Mouse (Mus musculus): Measurements from ENCODE around the gene Mfsd6.
"Not testable (repeated sequence)": the region's sequence is repeated elsewhere in the genome, so short reads cannot be mapped to it uniquely, and the experiment has no call there.

Gene Mfsd6

GRCm38 (mm10) chr1:52707030-52707429 lies 20.2 kb downstream of the Mfsd6 start:
- DNase-seq, result no peak

GRCm38 (mm10) chr1:52702738-52703491 lies 24.3 kb downstream of the Mfsd6 start:
- no peak for DNase-seq

DNA sequence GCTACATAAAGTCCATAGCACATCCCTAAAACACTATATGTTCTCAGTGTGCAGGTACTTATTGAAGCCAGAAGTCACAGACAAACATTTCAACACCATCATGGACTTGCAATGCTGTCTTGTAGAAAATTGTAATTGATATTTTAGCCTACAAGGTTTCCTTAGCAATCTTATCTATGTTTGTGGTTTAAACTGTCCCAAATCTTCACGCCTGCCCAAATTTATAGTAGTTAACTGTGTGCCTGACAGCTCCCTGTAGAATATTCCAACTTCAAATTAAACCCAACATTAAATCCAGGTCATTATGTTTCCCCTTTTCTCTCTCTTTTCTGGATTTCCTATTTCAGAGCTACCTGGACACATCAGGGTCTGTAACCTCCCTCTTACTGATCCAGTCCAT lies 25.3 kb downstream of the Mfsd6 start:
- no peak for DNase-seq

DNA sequence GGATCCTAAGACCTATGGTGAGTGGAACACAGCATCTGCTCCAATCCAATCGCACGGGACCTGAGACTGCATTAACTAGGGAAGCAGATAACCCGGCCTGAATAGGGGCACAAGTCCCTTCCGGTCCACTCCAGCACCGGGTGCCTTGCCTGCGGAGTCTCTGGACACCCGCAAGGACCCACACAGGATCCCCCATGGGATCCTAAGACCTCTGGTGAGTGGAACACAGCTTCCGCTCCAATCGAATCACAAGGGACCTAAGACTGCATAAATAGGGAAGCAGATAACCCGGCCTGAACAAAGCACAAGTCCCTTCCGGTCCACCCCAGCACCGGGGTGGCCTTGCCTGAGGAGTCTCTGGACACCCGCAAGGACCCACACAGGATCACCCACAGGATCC lies 32.8 kb downstream of the Mfsd6 start:
- DNase-seq, result not testable (repeated sequence)

DNA sequence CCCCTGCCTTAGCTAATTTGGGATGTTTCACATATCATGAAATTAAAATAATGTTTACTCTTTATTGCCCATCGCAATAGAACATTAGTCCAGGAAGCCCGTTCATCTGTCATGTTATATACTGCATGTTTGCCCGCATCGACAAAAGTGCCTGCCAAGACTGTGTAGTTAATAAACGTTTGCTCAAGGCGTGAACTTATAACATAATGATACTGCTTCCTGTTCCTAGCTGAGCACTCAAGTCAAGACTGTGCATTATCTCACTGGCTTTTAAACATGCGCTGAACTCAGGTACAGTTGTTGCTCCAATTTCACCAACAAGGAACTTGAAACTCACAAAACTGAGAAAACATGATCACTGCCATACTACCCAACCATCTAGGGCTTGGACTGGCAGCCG lies 39.6 kb downstream of the Mfsd6 start:
- no peak for DNase-seq

GRCm38 (mm10) chr1:52683550-52683949 lies 43.7 kb downstream of the Mfsd6 start:
- DNase-seq, result no peak

DNA sequence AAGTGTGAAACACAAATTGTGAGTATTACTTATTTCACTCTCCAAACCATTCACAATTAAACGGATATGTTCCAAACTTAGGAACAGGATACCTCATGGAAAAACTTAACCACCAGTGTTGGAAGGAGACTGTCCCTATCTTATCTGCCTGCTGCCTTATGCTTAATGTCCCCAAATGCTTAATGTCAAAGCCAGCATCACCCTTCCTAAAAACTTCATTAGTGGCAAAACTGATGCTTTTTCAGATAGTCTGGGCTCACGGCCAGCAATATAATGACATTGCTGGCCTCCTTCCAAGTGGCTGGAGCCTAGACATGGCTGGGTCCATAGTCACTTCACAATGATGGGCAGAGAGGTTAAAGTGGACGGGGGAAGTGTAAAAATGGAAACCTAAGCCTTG lies 50.6 kb downstream of the Mfsd6 start:
- no peak for DNase-seq

DNA sequence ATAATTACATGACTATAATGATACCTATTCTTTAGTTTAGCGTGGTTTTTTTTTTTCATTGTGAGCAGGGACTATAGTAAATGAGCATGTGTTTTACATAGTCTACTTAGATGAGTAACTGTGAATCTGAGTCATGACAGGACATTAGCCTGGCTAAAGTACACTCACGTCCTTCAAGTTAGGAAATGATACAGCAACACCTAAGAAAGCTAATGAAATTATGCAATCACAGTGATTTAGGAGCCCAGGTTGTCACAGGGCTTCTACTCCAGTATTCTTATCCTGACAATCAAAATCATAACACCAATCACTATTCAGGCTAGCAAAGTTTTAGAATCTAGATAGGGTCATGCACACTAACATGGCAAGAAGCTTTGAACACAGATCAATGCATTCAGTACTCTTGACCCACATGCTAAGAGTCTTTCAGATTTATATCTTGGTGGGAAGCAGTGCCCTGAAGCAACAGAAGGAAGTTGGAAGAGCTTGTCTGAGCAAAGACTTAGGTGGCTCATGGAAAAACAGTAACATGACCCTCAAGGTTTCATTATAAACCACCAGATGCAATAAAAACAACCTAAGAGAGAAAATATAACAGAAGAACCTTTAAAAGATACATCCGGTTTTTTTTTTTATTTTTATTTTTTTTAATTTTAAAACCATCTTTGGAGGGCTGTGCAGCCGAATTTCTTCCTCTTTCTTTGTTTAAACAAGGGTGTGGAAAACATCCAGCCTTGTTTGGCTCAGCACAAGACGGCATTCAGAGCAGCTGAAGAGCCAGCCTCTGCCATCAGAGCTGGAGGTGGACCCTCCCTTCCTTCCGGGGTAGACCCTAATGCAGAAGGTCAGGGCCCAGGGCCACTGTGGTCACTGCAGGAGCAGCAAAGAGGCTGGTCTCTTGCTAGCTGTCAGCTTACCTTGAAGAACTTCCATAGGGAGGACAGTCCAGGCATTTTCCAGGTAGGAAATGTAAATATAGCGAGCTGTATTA lies 51.4 kb downstream of the Mfsd6 start:
- no peak for DNase-seq

DNA sequence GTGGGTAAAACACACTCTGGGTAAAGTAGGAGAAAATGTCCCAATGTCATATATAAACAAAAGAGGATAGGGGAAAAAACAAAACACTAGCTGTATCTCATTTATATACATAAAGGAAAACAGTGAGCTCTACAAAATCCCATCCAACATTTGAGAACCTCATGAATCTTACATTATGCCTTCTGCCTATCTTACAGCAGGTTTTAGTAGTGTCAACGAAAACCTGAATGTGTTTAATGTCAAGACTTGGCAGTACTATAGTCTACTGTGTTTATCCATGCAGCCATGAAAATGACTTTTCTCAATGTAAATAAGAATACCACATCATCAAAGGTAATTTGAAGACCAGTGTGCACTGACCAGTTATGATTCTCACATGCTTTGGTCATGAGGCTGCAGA lies 57.3 kb downstream of the Mfsd6 start:
- DNase-seq, result no peak

GRCm38 (mm10) chr1:52668743-52669323 lies 58.4 kb downstream of the Mfsd6 start:
- DNase-seq, result no peak

DNA sequence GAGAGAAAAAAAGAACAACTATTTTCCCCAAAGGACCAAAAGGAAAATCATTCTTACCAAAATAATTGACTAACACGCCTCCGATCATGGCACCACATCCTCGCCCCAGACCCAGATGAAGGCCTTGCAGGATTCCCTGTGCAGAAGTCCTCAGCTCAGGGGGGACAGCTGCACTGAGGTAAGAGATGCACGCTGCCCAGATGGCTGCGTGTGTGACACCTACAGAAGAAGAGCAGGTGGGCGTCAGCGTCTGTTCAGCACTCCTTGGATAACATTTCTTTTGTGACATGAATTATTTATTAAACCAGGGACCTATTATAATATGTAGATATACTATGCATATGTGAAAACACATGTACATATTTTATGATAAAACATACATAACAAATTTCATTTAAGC lies 64.0 kb downstream of the Mfsd6 start:
- DNase-seq, result no peak

DNA sequence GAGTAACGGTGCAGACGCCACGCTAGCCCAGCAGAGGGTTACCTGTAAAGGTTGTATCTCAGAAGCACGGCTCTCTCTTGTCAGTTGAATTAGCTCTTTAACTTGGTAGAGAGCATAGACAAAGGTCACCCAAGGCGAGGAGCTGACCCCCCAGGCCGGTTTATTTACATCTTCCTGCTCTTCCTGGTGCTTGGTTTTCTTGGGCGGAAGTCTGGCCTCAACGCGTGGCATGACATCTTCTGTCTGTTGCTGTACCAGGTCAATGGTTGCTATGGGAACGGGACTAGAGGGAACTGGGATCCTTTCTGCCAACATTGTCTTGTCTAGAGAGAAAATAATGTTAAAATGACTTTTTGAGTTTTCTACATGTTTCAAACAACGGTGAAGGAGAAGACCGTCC lies 66.5 kb downstream of the Mfsd6 start:
- DNase-seq, result no peak

GRCm38 (mm10) chr1:52660278-52660677 lies 67.0 kb downstream of the Mfsd6 start:
- DNase-seq, result no peak

- DNase-seq, result no peak
Measured at GRCm38 (mm10) chr1:52658160-52658559, 69.1 kb downstream of the Mfsd6 start.

DNA sequence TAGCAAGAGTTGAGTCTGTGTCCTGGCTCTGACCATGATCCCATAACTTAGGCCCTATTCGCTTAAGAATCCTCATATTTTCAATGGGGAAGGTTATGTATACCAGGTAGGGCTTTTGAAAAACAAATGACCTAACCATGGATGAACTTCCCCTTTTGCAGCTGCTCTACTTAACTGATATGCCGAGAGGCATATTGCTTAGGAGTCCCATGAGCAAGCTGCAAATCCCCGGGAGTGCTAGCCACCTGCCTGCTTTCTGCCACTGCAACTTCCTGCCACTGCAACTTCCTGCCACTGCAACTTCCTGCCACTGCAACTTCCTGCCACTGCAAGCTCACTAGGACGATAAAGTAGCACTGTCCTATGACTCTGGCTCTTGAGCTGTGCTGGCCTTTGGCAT lies 72.1 kb downstream of the Mfsd6 start:
- DNase-seq, result peak; percentile 55 to 63

GRCm38 (mm10) chr1:52653366-52653765 lies 73.9 kb downstream of the Mfsd6 start:
- DNase-seq, result peak; percentile 12 to 17

DNA sequence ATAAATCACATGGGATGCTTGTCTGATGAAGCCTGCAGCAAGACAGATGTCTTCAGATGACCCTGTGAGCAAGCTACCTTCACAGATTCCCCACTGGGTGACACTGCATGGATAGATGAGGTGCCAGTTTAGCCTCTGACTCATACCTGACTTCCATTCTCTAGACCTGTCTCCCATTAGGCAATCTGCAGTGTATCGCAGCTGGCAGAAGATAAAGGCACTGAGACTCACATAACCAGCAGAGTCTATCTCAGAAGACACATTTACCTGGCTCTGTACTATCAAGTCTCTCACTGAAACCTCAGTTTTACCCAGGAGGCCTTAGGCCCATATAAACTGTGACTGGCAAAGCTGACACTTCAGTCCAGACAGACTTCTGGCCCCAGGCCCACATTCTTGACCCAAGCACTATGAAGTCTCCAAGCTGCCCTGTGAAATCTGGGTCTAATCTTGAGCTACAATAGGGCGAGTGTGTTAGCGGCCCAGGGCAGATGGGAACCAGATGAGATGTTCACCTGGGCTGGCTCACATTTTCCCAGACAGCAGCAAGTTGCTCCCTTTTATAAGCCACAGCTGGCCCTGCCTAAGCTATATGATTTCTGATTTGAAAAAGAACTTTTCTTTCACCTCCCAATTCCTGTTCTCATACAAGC lies 74.5 kb downstream of the Mfsd6 start:
- no peak for DNase-seq

DNA sequence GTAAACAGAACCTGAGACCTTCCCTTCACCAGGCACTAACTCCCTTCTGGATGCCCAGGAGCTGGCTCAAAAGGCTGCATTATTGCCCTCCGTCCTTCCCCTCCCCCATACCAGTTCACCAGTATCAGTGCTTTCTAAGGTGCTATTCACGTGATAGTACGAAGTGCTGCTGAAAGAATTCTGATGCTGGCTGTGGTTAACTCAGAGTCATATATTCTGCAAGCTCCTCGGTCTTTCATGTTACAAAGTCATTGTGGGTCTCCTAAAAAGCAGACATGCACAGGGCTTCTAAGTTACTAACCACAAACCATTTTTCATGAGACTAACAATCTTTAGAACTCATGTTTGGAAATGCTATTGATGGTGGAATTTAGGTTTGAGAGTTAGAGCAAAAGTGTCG lies 77.2 kb downstream of the Mfsd6 start:
- DNase-seq, result no peak

DNA sequence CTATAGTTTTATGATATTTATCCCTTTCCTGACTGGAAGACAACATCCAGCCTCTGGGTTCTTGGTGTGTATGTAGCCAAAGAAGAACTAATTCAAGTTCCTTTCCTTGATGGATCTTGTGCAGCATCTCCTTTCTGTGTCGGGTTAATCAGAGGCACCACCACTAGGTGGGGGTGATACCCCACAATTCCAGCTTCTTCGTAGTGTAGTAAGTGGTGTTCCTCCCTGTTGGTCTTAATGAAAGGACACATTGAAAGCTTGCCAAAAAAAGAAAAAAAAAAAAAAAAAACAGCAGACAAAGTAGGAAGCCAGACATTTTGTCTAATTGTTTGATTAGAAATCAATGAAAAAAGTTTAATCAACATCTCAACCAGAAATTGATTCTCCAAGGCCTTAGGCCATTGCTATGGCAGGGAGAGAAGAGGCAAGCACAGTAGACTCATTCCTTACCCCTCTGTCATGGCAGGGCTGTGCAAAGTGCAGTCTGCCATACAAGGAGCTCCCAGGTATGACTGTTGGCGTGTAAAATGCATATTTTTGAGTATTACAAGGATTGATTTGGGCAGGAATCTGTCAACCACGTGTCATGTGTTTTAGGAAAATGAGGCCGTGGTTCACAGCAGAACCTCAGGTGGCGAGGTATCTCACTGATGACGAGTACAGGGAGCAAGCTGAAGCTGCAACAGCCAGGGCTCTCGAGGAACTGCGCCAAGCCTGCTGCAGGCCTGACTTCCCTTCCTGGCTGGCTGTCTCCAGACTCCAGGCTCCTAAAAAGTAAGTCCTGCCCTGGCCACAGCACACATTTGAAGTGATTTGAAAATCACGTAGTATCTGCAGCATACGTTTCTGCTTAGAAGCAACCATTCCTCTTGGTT lies 78.9 kb downstream of the Mfsd6 start:
- DNase-seq, result peak; percentile 86 to 90

GRCm38 (mm10) chr1:52640736-52641135 lies 86.5 kb downstream of the Mfsd6 start:
- no peak for DNase-seq

DNA sequence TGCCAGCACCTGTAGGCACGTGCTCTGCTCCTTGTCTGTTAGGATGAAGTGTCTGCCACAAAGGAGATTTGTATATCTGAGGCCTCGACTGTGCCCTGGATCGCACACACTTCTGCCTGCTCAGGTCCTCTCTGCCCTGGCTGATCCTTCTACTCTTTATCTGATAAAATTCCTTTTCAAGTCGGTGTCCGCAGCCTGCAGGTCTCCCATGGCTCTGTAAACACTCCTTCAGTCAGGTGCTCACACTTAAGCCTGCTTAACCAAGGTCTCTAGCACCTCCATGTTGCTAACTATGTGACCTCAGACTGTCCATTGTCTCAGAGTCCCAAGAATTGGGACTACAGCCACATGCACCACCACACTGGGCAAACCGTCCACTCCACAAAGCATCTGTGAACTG lies 87.0 kb downstream of the Mfsd6 start:
- no peak for DNase-seq

DNA sequence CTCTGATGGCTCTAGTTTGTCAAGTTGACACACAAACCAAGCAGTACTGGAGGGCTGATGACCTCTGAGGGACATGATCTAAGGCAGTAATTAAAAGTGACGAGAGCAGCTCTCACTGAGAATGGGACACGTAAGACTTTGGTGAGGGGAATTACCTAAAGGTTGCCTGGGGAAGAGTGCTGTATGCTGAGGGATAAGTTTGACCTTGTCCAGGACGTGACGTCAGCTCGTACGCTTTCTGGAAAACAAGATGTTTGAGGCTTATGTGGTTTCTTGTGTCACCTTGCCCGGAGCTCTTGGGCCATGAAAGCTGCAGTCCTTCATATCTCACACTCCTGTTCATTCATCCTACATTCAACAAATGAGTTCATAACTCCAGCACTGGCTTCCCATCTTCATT lies 88.2 kb downstream of the Mfsd6 start:
- no peak for DNase-seq

Data from B cell, adult 2 months (primary cell).